Mouse (Mus musculus): ENCODE results near the gene Cep19. TPM values are rescaled to one million over a fixed set of nuclear protein-coding genes. Genes with fewer than 3 reads are reported as not detected.
"Not testable (repeated sequence)": the region's sequence is repeated elsewhere in the genome, so short reads cannot be mapped to it uniquely, and the experiment has no call there.

The Cep19 gene
- polyA plus RNA-seq, 1 experiment from 2014 or later = 45.6 TPM

GRCm38 (mm10) chr16:32078408-32078990 lies 21.1 kb upstream of the Cep19 start:
- Histone ChIP-seq H3K9ac (replicated peaks) (peak overlapping the region; percentile 94), H3K4me2 (replicated peaks) (peak overlapping the region; percentile 62), H3K4me1 (replicated peaks) (peaks cover 31% of the 10 kb centered on the region), H3K27ac (peak overlapping the region; percentile 94), H3K27me3 (no peaks in the 10 kb centered on the region), H3K4me3 (replicated peaks) (peak overlapping the region; percentile 88), H3K9me3 (no peaks in the 10 kb centered on the region), H3K36me3 (peaks cover 10% of the 10 kb centered on the region)
- no peak for ATAC-seq
- WGBS = 0% methylated on average over 30 of the region's 30 CpGs

- no peaks in the 10 kb centered on the region for H3K9me3 ChIP-seq
- peak within 1 kb of the TSS; percentile 94 for H3K9ac ChIP-seq (replicated peaks)
- WGBS = under 1% methylated on average over 58 of the region's 60 CpGs
- peak within 1 kb of the TSS; percentile 62 for H3K4me2 ChIP-seq (replicated peaks)
- peaks cover 13% of the 10 kb centered on the region for H3K36me3 ChIP-seq
- peaks cover 31% of the 10 kb centered on the region for H3K4me1 ChIP-seq (replicated peaks)
- H3K27me3 ChIP-seq = no peaks in the 10 kb centered on the region
- ATAC-seq = peak; percentile 97
- H3K27ac ChIP-seq = peak within 1 kb of the TSS; percentile 94
- H3K4me3 ChIP-seq (replicated peaks) = peak within 1 kb of the TSS; percentile 88
Observed at GRCm38 (mm10) chr16:32078991-32079511, 20.5 kb upstream of the Cep19 start, which contains the start of gene Pak2. Gene Pak2, minus strand, starts transcription at chr16:32079342.

GRCm38 (mm10) chr16:32087629-32088443 lies 11.8 kb upstream of the Cep19 start:
- Histone ChIP-seq H3K36me3 (peaks cover 85% of the 10 kb centered on the region), H3K27ac (no peak overlapping the region), H3K4me2 (replicated peaks) (no peak overlapping the region), H3K4me1 (replicated peaks) (no peaks in the 10 kb centered on the region), H3K9me3 (no peaks in the 10 kb centered on the region), H3K27me3 (no peaks in the 10 kb centered on the region), H3K9ac (replicated peaks) (no peak overlapping the region), H3K4me3 (replicated peaks) (no peak overlapping the region)
- ATAC-seq = no peak
- WGBS = 89% methylated on average over 17 of the region's 17 CpGs

DNA sequence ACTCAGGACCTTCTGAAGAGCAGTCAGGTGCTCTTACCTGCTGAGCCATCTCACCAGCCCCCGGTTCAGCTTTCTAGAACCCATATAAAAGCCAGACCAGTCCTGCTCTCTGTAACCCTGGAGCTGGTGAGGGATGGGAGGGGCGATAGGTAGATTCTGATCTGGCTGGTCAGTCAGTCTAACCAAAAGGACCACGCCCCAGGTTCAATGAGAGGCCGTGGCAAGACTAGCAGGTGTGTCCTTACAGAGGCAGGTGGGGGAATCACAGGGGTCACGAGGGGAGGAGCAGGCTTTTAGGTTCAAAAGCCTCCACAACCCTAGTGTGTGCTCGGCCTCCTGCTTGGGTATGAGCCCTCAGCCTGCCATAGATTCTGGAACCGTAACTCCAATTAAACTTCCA lies 8.1 kb upstream of the Cep19 start:
- no peak overlapping the region for H3K27ac ChIP-seq
- H3K4me3 ChIP-seq (replicated peaks) = no peak overlapping the region
- no peak for ATAC-seq
- H3K9me3 ChIP-seq = no peaks in the 10 kb centered on the region
- H3K4me1 ChIP-seq (replicated peaks) = no peaks in the 10 kb centered on the region
- H3K27me3 ChIP-seq = no peaks in the 10 kb centered on the region
- 98% methylated on average over 7 of the region's 7 CpGs for WGBS
- H3K9ac ChIP-seq (replicated peaks) = no peak overlapping the region
- H3K36me3 ChIP-seq = peaks cover 69% of the 10 kb centered on the region
- no peak overlapping the region for H3K4me2 ChIP-seq (replicated peaks)

- H3K4me1 ChIP-seq (replicated peaks) = peaks cover 20% of the 10 kb centered on the region
- WGBS = 90% methylated on average over 2 of the region's 2 CpGs
- H3K9me3 ChIP-seq; H3K27ac ChIP-seq; H3K27me3 ChIP-seq; H3K9ac ChIP-seq (replicated peaks); ATAC-seq: not testable (repeated sequence)
- H3K36me3 ChIP-seq = peaks cover 21% of the 10 kb centered on the region
- 0 out of 2 replicates have a peak overlapping the region, but pooled peaks have one; percentile 81 for H3K4me3 ChIP-seq (replicated peaks)
- peak overlapping the region; percentile 71 for H3K4me2 ChIP-seq (replicated peaks)
Observed at GRCm38 (mm10) chr16:32097757-32098156, 1.8 kb upstream of the Cep19 start.

DNA sequence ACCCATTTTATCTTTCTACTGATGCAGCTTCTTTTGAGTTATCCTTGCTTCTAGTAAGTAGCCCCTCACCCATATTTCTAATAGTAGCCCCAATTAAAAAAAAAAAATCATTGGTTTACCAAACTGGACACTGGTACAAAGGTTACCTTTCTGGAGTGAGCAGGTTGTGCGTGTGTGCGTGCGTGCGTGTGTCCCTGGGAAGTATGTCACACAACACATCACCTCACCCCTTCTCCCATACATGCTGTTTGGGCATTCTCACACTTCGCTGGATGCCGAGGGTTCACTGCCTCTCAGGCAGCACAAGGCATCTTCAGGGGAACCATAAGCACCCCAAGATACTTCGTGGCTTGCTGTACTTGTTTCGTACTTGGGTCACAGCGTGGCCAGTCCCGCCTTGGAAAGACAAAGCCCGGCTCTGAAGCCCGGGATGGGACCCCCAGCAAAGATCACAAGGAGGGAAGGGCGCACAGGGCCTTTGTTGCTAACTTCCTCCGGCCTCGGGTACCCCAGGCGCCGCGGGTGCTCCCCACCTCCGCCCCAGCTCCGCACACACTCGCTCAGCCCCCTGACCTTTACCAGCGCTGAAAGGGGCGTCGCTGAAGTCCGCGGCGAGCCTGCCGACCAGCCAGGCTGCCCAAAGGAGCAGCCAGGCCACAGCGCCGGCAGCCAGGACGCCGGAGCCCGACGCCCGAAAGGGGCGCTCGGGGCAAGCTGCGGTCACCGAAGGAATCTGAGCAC lies 533 bp upstream of the Cep19 start:
- Histone ChIP-seq H3K4me3 (replicated peaks) (peak overlapping the region; percentile 81), H3K4me2 (replicated peaks) (peak overlapping the region; percentile 71), H3K9ac (replicated peaks) (peak overlapping the region; percentile 90), H3K36me3 (peaks cover 34% of the 10 kb centered on the region), H3K27ac (peak overlapping the region; percentile 85), H3K9me3 (no peaks in the 10 kb centered on the region), H3K27me3 (no peaks in the 10 kb centered on the region), H3K4me1 (replicated peaks) (peaks cover 20% of the 10 kb centered on the region)
- ATAC-seq = peak; percentile 88
- WGBS = under 1% methylated on average over 39 of the region's 39 CpGs

- ATAC-seq = no peak
- 95% methylated on average over 13 of the region's 13 CpGs for whole genome bisulfite sequencing
Observed at GRCm38 (mm10) chr16:32102295-32102694, 2.7 kb downstream of the Cep19 start.

DNA sequence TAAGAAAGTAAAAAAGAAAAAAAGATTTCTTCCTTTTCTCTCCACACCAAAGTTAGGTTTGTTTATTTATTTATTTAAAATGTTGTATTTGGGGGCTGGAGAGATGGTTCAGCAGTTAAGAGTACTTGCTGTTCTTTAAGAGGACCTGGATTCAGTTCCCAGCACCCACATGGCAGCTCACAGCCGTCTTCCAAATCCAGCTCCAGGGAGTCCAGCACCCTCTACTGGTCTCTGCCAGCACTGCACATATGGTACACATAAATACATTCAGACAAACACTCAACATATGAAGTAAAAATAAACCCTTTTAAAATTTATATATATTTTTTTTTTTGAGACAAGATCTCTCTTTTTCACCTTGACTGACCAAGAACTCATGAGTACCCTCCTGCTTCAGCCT lies 6.1 kb downstream of the Cep19 start:
- Histone ChIP-seq H3K27me3 (no peaks in the 10 kb centered on the region), H3K9me3 (no peaks in the 10 kb centered on the region), H3K4me2 (replicated peaks) (no peak overlapping the region), H3K9ac (replicated peaks) (no peak overlapping the region), H3K36me3 (peaks cover 75% of the 10 kb centered on the region), H3K27ac (no peak overlapping the region), H3K4me3 (replicated peaks) (no peak overlapping the region), H3K4me1 (replicated peaks) (no peaks in the 10 kb centered on the region)
- ATAC-seq = no peak
- WGBS = 92% methylated on average over 1 of the region's 1 CpGs

More at GRCm38 (mm10) chr16:32102295-32102694, 2.7 kb downstream of the Cep19 start:
- Histone ChIP-seq H3K4me3 (replicated peaks) (no peak overlapping the region), H3K4me1 (replicated peaks) (peaks cover 20% of the 10 kb centered on the region), H3K27me3 (no peaks in the 10 kb centered on the region), H3K4me2 (replicated peaks) (no peak overlapping the region), H3K9me3 (no peaks in the 10 kb centered on the region), H3K36me3 (peaks cover 46% of the 10 kb centered on the region), H3K9ac (replicated peaks) (no peak overlapping the region), H3K27ac (no peak overlapping the region)

DNA sequence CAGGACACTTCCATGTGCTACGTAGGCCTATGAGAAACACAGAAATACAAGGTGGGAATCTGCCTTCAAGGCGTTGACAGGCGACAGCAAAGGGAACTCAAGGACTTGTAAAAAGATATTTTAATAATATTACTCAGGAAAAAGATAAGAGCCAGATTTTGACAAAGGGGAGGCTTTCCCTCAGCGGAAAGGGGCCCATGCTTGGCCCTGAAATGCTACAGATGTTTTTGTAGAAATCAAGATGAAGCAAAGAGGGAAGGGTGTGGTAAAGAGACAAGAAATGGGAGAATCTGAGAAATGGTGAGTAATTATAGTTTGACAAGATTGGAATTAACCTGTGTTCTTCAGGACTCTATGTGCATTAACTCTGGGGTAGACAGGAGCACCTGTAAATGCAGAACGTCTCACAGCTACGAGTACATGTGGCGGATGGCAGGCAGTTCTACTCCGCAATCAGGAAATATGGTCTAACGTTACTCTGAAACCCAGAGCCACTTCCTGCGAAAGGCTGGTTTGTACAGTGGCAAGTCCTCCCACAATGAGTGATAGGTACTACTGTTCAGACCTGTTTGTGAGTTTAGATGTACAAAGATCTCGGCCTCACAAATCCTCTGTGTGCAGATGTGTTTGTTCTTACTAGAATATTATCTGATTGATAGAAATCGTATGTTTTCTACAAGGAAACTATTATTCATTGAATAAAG lies 7.9 kb downstream of the Cep19 start:
- 92% methylated on average over 12 of the region's 12 CpGs for WGBS
- peaks cover 71% of the 10 kb centered on the region for H3K36me3 ChIP-seq
- no peak overlapping the region for H3K4me3 ChIP-seq (replicated peaks)
- H3K27ac ChIP-seq = no peak overlapping the region
- H3K9ac ChIP-seq (replicated peaks) = no peak overlapping the region
- no peaks in the 10 kb centered on the region for H3K27me3 ChIP-seq
- H3K9me3 ChIP-seq = no peaks in the 10 kb centered on the region
- no peak overlapping the region for H3K4me2 ChIP-seq (replicated peaks)
- ATAC-seq = no peak
- H3K4me1 ChIP-seq (replicated peaks) = no peaks in the 10 kb centered on the region

DNA sequence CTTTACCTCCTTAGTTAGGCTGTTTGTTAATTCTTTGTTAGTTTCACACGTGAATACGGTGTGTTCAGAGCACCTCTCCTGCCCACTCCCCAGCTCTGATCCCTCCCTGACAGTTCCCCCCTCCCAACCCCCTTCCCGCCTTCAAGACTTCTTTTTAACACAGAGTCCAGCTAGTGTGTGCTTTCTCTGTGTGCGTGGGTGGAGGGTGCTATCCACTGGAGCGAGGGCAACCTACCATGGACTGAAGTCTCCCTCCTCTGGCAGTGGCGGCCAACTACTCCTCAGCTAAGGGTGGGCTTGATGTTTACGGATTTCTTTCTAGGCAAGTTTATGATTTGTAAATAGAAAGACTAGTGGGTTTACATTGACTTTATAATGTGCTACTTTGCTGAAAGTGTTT lies 8.6 kb downstream of the Cep19 start:
- H3K36me3 ChIP-seq = peaks cover 64% of the 10 kb centered on the region
- ATAC-seq = no peak

GRCm38 (mm10) chr16:32108578-32108977 lies 9.0 kb downstream of the Cep19 start:
- Histone ChIP-seq H3K9me3 (no peaks in the 10 kb centered on the region), H3K27me3 (no peaks in the 10 kb centered on the region), H3K9ac (replicated peaks) (no peak overlapping the region), H3K27ac (no peak overlapping the region), H3K36me3 (peaks cover 60% of the 10 kb centered on the region), H3K4me1 (replicated peaks) (no peaks in the 10 kb centered on the region), H3K4me2 (replicated peaks) (no peak overlapping the region), H3K4me3 (replicated peaks) (no peak overlapping the region)
- ATAC-seq = no peak
- 92% methylated on average over 2 of the region's 2 CpGs for WGBS

More for the DNA sequence above, 8.6 kb downstream of the Cep19 start:
- H3K4me3 ChIP-seq (replicated peaks) = no peak overlapping the region
- WGBS = 91% methylated on average over 7 of the region's 7 CpGs
- no peaks in the 10 kb centered on the region for H3K4me1 ChIP-seq (replicated peaks)
- no peak overlapping the region for H3K4me2 ChIP-seq (replicated peaks)
- no peaks in the 10 kb centered on the region for H3K27me3 ChIP-seq
- no peaks in the 10 kb centered on the region for H3K9me3 ChIP-seq
- no peak overlapping the region for H3K27ac ChIP-seq
- H3K9ac ChIP-seq (replicated peaks) = no peak overlapping the region
